Mouse (Mus musculus) CD4-positive, CD25-positive, alpha-beta regulatory T cell, adult 4 months (primary cell): ENCODE measurements around the gene Prex1. TPM values are rescaled to one million over a fixed set of nuclear protein-coding genes. Genes with fewer than 3 reads are reported as not detected.
A peak's percentile ranks its signal among the peaks of the same experiment; 100 is the strongest.

ENCODE experiments used
- ATAC-seq: one replicate; pipeline ENCODE4 v1.8.0; 2017
- polyA plus RNA-seq, 2 experiments: library from polyadenylated mRNA; unstranded; fragments of 100-300 nt; shearing (Covaris generic); gene quantifications; one replicate each; pipeline ENCODE4 v1.2.1; 2017

The Prex1 gene
- polyA plus RNA-seq, 2 experiments from 2014 or later: 25.0 to 25.2 TPM

DNA sequence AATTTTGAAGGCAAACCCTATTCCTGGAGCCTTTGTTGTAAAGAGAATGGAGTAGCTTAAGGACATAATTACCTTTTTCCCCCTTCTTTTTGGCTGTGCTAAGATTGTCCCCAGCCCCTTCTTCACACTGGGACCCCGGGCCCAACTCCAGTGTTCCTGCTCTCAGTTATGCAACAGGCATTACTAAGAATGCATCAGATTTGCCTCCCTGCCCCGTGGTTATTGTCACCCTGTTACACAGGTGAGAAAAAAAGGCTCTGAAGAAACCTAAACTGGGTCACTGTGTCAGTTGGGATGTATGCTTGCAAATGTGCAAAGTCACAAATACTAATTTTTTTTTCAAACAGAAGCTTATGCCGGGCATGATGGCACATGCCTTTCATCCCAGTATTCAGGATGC lies 6.8 kb upstream of the Prex1 start:
- ATAC-seq: no peak

DNA sequence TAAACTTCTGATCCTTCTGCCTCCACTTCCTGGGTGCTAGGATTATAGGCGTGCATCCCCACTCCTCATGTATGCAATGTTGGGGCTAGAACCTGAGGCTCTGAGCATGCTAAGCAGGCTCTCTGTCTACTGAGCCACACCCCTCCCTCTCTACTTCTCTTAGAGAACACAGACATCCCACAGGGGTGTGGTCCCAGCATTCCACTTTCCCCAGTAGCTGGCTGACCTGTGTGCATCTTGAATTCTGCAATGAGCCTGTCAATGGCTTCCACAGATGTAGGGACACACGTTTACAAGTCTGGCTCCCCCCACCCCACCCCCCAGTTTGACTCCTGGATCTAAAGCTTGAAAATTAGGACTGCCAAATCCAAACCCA lies 6.3 kb upstream of the Prex1 start:
- peak; percentile 19 for ATAC-seq

GRCm38 (mm10) chr2:166719301-166719929 lies 5.8 kb upstream of the Prex1 start:
- ATAC-seq: peak; percentile 82

DNA sequence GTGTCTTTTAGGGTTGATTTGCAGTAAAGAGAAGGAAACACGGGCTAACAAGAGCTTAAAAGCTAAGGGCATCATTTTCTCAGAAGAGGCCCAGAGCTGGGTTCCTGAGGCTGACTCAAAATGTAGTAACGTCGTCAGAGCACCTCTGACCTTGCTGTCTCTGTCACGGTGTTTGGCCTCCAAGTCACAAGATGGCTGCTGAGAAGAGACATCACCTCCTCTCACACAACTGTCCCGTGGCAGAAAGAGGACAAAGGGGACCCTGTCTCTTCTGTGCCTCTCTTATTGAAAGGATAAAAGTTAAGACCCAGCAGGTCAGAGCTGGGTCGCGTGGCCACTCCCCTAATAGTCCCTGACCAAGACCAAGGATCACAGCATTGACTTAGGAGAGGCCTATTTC lies 2.4 kb upstream of the Prex1 start:
- no peak for ATAC-seq

DNA sequence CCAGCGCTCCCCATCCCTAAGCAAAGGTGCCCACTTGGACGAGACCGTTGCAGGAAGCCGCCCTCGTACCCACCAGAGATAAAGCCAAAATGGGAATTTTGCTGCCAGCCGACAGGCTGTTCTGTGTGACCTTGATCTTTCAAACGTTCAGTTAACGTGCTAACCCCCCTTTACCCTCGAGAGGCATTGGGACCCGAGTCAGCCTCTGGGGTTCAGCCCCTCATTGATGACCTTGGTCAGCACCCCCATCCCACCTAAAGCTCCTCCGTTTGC lies 731 bp upstream of the Prex1 start:
- no peak for ATAC-seq

DNA sequence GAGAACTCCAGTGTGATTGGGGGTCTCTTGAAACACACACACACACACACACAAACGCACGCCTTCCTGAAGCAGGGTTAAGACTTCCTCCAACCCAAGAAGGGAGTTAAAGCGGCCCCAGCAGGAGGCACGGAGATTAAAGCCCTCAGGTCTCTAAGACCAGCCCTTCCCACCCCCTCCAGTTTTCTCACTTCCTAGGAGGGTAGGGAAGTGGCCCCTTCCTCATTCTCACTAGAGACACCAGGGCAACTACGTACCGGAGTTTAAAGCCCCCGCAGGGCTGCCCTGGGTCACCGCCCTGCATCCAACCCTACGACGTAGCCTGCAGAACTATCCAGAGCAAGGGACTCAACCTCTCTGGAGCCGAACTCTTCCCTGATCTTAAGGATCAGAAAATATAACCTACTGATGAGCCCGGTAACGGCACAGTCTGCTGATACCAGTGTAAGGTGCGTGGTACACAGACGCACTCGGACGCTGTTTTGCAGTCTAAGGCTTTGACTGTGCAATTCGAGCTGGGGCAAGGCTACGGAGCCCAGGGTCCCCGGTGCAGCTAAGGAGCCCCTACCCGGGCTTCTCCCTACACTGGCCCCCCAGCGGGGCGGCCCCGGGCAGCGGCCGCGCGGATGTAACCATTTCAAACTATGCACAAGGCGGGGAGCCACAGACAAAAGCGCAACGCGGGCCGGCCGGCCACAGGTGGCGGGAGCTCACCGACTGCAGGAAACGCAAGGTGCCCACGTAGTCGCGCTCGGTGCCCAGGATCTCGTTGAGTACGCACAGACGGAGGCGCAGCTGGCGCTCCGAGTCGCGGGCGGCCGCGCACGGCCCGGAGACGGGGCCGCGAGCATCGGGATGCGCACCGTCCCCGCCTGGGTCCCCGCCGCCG lies 587 bp downstream of the Prex1 start:
- peak; percentile 28 for ATAC-seq

- ATAC-seq: no peak
Observed at GRCm38 (mm10) chr2:166712310-166712709, 1.3 kb downstream of the Prex1 start.

DNA sequence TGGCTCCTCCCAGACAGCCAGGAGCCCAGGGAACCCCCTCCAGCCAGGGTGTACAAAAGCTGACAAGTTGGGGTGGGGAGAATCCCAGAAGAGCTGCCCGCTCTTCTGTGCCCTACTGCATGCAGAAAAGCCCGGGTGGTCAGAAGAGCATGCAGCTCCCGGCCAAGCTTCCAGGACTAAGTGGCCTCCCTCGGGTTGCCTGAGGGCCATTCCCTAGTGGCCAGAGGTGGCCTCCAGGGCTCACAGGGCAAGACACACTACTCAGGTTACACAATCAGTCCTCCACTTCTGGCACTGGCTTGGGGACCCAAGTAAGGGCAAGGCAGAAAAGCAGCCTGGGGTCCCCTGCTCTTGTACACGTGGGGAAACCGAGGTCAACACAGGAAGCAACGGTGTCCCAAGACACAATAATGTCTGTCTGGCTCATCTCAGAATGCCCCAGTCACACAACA lies 1.9 kb downstream of the Prex1 start:
- ATAC-seq: no peak

- no peak for ATAC-seq
Observed at GRCm38 (mm10) chr2:166709883-166710282, 3.7 kb downstream of the Prex1 start.

GRCm38 (mm10) chr2:166708304-166708703 lies 5.3 kb downstream of the Prex1 start:
- peak; percentile 46 for ATAC-seq

DNA sequence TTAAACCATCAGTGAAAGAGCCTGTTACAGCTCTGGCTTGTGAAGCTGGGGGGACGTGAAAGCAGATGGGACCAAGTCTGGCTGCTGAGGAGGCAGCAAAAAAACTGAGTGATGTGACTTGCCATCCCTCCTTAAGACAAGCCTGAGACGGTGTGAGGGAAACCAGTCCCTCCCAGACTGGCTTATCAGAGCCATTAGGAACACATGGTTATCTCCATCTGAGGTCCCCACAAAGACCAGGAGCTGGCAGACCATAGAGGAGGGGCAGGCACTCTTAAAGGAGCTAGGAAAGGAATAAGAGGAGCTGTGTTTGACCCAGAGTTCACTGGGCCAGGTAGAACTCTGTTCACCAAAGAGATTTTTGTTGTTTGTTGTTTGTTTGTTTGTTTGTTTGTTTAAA lies 7.1 kb downstream of the Prex1 start:
- no peak for ATAC-seq

DNA sequence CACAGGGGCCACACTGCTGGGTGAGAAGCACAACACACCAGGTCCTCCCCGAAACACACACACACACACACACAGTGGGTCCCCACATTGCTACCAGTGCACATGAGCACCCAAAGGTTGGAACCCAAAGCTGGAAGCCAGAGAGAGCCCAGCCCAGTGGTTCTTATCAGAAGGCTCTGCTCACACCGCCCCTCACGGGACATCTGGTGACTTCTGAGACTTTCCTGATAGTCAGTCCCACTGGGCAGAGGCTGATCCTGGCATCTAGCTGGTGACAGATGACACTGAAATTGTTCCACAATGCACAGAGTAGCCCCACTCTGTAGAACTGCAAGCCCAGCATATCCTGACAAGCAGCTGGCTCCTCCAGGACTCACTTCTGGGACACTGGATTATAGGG lies 10.1 kb downstream of the Prex1 start:
- no peak for ATAC-seq

GRCm38 (mm10) chr2:166702113-166702445 lies 11.6 kb downstream of the Prex1 start:
- ATAC-seq: peak; percentile 53

GRCm38 (mm10) chr2:166701248-166702112 lies 12.2 kb downstream of the Prex1 start:
- peak; percentile 89 for ATAC-seq

- no peak for ATAC-seq
Observed at GRCm38 (mm10) chr2:166700732-166701131, 12.9 kb downstream of the Prex1 start.

DNA sequence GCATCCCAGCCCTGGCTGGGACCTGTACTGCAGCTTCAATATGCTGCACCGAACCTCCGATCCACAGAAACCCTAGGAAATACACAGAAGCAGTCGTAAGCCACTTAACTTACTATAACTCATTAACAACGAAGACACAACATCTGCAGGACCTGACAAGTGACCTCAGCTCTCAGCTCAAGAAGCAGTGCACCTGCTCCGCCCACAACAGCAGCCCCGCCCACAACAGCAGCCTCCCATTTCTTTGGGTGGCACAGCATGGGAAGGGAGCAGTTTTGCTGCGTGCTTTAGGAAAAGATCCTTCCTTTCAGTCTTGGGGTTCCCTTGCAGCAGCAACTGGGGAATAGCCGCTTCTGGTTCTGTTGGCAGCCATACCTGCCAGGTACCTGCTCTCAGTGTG lies 13.5 kb downstream of the Prex1 start:
- no peak for ATAC-seq

- ATAC-seq: no peak
Observed at GRCm38 (mm10) chr2:166699552-166699951, 14.1 kb downstream of the Prex1 start.

GRCm38 (mm10) chr2:166694616-166695015 lies 19.0 kb downstream of the Prex1 start:
- ATAC-seq: no peak

DNA sequence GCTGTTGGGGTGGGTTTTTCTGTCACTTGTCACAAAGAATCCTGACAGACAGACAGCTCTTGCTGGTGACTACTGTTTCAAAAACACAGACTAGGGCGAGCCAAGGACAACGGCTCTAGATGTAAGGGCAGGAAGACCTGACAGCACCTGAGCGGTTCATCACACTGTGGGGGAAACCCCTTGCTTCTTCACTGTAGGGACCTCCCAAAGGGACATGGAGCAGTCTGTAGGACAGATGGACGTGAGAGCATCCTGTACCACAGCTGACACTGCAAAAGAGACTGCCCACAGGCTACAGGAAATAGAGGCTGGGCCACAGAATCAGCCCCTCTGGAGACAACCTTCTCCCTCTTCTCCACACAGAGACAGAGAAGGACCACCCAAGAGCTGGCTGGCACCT lies 20.2 kb downstream of the Prex1 start:
- ATAC-seq: peak; percentile 83

DNA sequence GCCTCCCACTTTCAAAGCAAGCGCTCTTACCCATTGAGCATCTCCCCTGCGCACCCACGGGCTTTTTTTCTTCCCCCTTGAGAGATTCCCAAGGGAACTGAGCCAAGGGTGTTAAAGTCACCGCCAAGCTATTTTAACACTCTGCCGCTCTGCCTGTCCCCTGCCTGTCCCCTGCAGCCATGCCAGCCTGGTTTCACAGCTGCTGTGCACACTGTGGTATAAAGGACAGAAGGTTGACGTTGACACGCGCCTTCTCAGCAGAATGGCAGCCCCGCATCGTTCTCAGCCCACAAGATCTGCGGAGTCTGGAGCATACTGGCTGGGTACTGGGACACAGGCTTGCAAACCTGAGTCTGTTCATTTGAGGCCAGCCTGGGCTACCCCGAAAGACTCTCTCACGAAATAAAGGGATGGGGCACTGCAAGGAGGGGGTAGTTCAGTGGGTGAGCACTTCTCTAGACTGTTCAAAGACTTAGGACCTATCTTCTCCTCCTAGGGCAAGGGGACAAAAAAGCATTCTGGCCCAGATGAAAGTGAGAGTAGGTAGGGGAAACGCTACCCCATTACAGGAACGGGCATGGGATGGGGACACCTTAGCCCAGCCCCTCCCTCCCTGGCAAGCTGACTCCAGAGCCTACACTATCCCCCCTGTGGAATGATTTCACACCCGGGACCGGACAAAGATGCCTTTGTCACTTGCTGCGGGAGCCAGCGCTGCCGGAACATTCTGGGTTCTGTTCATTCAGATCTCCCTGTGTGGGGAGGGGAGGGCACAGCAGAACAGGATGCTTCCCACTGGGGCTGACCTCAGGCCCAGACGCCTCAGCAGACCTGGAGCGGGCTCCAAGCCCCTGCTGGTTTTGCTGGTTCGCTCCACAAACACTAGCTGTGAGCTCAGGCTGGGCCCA lies 21.8 kb downstream of the Prex1 start:
- ATAC-seq: no peak

DNA sequence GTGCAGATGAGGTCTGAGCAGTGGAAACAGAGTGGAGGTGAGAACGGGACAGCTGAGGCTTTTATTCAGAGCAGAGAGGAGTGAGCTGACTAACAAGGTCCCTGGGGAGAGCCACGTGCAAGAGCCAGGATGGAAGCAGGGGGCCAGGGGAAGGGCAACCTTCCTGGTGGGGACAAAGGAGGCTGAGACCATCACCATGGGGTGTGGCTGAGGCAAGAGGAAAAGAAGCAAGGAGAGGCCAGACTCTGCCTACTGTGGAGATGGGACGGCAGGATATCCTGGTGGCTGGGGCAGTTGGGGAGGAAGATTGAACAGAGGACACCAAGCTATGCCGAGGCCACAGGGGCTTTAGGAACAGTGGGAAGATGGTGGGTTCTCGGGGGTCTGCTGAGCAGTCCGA lies 26.7 kb downstream of the Prex1 start:
- ATAC-seq: no peak

DNA sequence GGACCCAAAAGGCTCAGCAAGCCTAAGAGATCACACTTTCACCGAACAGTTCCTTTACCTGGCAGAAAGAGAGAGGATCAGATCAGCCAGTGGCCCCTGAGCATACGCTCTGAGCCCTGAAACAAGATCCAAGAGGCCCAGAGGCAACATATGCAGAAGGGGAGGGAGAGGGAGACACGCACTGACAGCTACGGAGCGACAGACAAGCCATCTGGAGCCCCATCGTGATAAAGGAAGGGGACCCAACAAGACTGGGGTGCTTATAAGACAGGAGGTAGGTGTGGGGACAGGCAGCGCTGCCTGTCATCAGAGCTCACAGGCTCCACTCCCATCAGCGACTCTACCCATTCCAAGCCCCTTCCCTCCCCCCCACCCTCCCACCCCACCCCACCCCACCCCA lies 27.8 kb downstream of the Prex1 start:
- no peak for ATAC-seq
